Mouse (Mus musculus): ENCODE measurements around the gene Plxnb2.

GRCm38 (mm10) chr15:89147895-89148294 lies 32.7 kb downstream of the Plxnb2 start:
- TF ChIP-seq CTCF (IDR thresholded peaks at IDR 0.05; ENCODE audit: extremely low read depth, insufficient read depth, insufficient read length, insufficient replicate concordance) = no peak
- TF ChIP-seq POLR2A (IDR thresholded peaks at IDR 0.05; ENCODE audit: low read depth, low read length) = no peak

All from spleen, adult 2 months (tissue).